Mouse (Mus musculus): Measurements from ENCODE around the gene Cflar. TPM values are rescaled to one million over a fixed set of nuclear protein-coding genes. Genes with fewer than 3 reads are reported as not detected.
"Not testable (repeated sequence)": the region's sequence is repeated elsewhere in the genome, so short reads cannot be mapped to it uniquely, and the experiment has no call there.

Cflar gene
- 100 to 1,000 TPM; 172 to 177 TPM for polyA plus RNA-seq (2017; shearing (Covaris generic))

- ATAC-seq, result peak; percentile 44
Measured at GRCm38 (mm10) chr1:58711365-58712016, at the start of gene Cflar. Cflar (plus strand) TSS chr1:58711508.

DNA sequence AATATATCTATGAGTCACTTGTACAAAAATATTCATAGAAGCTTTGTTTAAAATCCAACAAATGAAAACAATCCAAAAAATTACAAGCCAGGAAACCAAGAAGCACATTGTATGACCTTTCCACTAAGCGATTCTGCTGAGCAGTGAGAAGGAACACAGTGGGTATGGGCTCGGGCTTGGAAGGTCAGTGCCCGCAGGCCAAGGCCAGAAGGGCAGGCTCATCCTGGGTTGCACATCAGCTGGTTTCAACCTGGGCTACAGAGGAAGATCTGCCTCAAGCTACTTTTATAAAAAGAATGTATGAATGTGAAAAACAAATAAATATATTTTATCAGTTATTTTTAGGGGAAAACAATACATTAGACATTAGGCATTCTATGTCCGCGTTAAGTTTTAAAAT, 48.6 kb upstream of the Cflar start:
- ATAC-seq, result not testable (repeated sequence)

DNA sequence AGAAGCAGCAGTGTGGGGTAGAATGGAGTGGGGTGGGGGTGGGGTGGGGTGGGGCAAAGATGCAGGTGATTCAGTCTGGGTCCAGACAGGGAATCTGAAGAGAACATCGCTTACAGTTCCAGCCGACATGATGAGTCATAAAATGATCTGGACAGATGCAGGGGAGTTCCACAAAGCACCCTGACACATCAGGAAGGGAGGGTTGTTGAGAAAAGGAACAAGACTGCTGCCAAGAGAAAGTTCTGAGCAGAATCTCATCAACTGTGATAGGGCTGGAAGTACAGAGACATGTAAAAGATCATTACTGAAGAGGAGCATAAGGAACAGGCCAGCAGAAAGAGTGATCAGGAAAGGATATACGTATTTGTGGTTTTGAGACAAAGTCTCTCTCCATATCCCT, 47.9 kb upstream of the Cflar start:
- not testable (repeated sequence) for ATAC-seq

- ATAC-seq, result no peak
Measured at GRCm38 (mm10) chr1:58668191-58668590, 43.1 kb upstream of the Cflar start.

DNA sequence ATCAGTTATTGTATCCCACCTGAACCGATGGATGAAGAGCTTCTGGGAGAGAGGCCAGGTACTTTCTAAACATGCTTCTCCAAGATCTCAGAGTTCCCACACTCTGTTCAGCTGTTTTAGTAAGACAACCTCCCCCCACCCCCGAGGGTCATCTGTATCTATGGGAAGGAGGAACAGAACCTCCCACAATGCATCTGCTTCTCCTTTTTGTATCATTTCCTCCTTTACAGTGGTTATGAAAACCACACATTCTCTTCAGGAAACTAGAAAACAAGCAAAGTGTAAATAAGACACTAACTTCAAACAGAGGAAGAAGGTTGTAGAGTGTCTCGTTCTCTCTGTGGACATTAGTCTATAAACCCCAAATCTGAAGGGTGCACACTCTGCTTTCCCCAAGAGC, 41.7 kb upstream of the Cflar start:
- ATAC-seq, result peak; percentile 77

DNA sequence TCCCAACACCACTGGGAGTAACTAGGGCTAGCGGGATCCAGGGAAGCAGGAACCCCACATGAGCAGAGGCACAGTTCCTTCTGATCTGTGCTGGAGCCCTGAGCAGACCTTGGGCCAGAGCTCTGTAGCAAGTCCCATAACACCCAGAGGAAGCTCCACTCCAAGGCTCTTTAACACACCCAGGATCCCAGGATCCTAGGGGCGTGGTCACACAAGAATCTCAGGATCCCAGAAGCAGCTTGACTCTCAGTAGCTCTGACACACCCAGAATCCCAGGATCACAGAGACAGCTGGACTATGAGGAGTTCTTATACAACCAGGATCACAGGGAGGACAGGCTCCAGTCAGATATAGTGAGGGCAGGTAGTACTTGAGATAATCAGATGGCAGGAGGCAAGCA, 39.2 kb upstream of the Cflar start:
- ATAC-seq, result no peak

DNA sequence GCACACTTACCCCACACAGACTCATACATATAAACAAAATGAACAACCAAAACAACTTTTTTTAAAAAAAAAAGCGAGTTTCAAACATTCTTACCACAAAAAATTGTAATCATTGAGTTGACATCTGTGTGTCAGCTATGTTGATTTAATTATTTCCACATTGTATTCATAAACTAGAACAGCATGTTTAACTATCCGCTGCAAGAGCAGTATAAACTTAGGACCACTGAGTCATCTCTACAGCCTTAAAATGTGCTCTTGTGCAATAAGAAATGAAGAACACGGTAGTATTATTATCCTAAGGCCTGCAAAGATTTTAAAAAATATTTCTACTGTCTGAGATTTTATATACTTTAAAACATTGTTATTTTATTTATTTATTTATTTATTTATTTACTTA, 36.3 kb upstream of the Cflar start:
- no peak for ATAC-seq

- peak; percentile 23 for ATAC-seq
Measured at GRCm38 (mm10) chr1:58677575-58677974, 33.7 kb upstream of the Cflar start.

DNA sequence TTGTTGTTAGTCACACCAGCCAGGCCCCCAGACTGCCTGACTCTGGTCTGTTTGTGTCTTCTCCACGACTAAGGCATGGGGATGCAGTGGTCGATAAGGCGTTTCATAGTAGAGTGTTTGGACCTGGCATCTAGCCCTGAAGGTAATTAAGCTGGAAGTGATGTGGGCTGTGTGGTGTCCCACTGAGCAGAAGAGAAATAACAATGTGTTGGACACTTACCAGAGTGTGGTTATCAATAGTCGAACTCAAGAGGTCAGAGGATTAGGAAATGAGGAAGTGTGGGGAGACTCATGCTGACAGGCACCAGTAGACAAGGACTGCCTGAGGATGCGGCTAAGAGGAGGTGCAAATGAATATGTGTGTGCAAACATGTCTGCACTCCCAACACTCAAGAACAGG, 32.9 kb upstream of the Cflar start:
- ATAC-seq, result not testable (repeated sequence)

GRCm38 (mm10) chr1:58689426-58689825, 21.9 kb upstream of the Cflar start:
- ATAC-seq, result no peak

- ATAC-seq, result no peak
Measured at GRCm38 (mm10) chr1:58690006-58690744, 21.1 kb upstream of the Cflar start.

- not testable (repeated sequence) for ATAC-seq
Measured at GRCm38 (mm10) chr1:58690834-58691488, 20.3 kb upstream of the Cflar start.

GRCm38 (mm10) chr1:58691718-58692117, 19.6 kb upstream of the Cflar start:
- ATAC-seq, result not testable (repeated sequence)

GRCm38 (mm10) chr1:58693696-58694095, 17.6 kb upstream of the Cflar start:
- ATAC-seq, result no peak

- ATAC-seq, result not testable (repeated sequence)
Measured at GRCm38 (mm10) chr1:58695810-58696209, 15.5 kb upstream of the Cflar start, which contains the start of gene Als2cr12. Als2cr12 (minus strand) TSS chr1:58695989.

GRCm38 (mm10) chr1:58697607-58698006, 13.7 kb upstream of the Cflar start:
- peak; percentile 63 for ATAC-seq

DNA sequence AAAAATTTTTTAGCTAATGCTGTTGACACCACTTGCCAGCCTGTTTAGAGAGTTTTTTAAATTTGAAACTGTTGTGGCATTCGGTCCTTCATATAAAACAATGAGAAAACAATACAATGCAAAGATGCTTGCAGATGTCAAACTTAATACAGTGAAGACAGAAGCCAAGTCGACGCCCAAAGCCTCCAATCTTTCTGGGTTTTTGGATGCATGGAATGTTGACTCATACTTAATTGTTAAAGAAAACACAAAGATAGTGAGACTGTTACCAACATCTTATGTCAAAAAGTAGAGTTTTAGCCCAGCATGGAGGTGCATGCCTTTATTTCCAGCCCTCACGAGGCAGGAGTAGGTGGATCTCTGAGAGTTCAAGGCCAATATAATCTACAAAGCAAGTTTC, 12.5 kb upstream of the Cflar start:
- ATAC-seq, result no peak

- no peak for ATAC-seq
Measured at GRCm38 (mm10) chr1:58699988-58700387, 11.3 kb upstream of the Cflar start.

GRCm38 (mm10) chr1:58700580-58701162, 10.6 kb upstream of the Cflar start:
- not testable (repeated sequence) for ATAC-seq

DNA sequence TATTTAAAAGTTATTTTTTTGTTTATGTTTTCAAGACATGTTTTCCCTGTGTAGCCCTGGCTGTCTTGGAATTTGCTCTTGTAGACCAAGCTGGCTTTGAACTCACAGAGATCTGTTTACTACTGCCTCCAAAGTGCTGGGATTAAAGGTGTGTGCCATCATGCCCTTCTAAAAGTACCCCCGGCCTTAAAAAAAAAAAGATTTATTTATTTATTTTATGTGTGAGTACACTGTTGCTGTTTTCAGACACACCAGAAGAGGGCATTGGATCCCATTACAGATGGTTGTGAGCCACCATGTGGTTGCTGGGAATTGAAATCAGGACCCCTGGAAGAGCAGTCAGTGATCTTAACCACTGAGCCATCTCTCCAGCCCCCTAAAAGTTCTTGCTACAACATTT, 1.3 kb upstream of the Cflar start:
- ATAC-seq, result not testable (repeated sequence)

GRCm38 (mm10) chr1:58710711-58711364, 470 bp upstream of the Cflar start:
- ATAC-seq, result peak; percentile 16
